Mouse (Mus musculus): Measurements from ENCODE around the gene Smco3.
"Not testable (repeated sequence)": the region's sequence is repeated elsewhere in the genome, so short reads cannot be mapped to it uniquely, and the experiment has no call there.

Gene Smco3

DNA sequence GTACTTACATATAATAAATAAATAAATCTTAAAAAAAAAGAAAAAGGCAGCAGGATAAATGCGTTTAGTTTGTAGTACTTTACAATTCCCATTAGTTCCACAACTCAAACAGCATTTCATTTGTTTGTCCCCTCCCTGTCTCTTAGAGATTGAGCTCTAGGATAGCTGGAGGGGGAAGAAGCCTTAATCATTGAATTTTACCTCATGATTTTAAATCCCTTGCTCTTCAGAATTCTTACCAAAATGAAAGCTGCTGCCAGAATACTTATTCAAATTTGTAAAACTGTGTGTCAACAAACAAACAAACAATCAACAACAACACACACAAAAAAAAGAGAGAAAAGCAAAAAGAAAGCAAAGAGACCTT lies 29.9 kb downstream of the Smco3 start:
- DNase-seq (ENCODE audit: low spot score in 2 of 2) = no peak

DNA sequence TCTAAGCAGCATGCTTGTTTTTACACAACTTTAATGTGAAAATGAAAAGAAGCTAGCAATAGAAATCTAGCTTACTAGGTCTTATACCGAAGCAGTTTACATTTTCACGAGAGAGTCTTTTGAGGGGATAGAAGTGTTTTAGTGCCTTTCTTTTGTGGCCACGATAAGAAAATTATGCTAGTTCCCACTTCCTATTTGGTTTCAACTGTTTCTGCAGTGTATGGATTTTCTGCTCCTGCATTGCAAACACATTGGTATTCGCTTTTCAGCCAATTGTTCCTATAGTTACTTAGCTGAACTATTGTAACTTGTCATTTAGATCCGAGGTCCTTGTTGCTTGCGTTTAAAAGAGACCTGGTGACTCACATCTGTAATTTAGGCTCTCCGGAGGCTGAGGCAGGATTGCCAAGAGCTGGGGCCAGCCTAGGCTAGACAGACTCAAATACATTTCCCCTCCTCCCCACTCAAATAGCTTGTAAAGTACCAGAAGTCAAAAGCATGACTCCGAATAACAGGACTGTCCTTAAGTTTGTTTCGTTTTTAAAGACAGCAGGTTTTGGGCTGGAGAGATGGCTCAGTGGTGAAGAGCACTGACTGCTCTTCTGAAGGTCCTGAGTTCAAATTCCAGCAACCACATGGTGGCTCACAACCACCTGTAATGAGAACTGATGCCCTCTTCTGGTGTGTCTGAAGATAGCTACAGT lies 30.4 kb downstream of the Smco3 start:
- DNase-seq (ENCODE audit: low spot score in 2 of 2) = no peak

DNA sequence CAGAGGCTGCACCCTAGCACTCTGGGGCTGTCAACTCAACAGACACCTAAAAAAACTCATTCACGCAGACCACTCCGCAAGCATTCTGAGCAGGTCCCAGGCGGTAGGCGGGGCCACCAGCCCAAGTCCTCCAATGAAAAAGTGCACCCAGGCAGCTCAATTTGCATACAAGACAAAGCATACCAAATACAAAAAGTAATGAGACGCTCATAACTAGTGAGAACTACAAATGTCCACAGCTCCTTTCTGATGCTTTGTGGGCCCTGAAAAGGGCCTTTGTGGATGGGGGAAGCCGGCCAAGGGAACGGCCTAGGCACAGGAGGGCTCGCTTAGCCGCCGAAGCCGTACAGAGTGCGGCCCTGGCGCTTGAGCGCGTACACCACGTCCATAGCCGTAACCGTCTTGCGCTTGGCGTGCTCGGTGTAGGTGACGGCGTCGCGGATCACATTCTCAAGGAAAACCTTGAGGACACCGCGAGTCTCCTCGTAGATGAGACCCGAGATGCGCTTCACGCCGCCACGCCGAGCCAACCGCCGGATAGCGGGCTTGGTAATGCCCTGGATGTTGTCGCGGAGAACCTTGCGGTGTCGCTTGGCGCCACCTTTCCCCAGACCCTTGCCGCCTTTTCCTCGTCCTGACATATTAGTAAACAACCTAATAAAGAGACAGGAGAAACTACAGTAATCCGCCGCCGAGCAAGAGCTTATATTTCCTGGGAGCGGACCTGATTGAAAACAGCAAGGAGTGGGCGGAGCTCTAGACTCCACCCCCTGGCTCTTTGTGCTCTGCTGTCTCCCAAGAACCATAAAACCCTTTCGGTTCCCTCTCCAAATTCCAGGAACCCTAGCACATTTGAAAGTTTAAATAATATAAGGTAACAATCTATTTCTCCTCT lies 31.3 kb downstream of the Smco3 start, which contains the start of gene Hist4h4:
Gene Hist4h4, minus strand, starts transcription at position 677 of the 895 bp plus-strand sequence.
- DNase-seq (ENCODE audit: low spot score in 2 of 2) = peak; percentile 97 to 99

DNA sequence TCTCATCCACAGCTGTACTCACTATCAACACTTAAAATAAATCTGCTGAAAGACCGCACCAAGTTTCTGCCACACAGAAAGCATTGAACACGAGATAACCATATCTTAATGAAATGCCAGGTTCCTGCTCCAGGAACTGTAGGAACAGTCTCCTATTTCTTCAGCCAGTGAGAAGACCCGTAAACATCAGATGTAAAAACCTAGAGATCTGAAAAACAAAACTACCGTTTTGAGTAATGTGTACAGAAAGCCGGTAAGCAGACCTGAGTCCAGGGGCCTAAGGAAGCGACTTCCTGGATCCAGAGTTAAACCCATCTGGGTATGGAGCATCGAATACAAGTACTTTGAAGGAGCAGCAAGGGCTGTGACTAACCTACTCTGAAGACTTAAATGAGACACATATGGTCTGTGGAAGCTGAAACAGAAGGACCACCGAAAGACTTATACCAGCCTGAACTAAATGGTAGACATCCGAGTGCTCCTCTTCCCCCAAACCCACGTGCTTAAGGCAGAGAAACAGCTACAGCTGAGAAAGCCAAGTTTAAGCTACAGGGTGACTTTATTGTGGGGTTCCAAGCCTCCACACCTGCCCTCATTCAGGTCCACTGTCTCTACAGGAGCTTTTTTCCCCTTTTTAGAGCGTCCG lies 32.0 kb downstream of the Smco3 start:
- no peak for DNase-seq (ENCODE audit: low spot score in 2 of 2)

DNA sequence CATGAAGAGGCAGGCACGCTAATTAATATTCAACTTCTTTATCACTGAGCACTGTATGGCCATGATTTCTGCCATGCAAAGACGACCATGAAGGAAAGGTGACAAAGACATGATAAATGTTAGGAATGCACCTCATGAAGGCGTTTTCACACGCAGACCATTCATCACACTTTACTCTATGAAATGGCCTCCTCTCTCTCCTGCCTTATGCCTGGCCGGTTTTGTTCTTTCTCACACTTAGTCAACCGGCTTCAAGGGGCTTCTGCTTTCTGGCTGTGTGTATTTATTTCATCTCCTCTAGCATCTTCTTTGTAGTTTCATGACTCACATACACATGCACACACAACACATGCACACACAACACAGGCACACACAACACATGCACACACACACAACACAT lies 34.0 kb downstream of the Smco3 start:
- no peak for DNase-seq (ENCODE audit: low spot score in 2 of 2)

DNA sequence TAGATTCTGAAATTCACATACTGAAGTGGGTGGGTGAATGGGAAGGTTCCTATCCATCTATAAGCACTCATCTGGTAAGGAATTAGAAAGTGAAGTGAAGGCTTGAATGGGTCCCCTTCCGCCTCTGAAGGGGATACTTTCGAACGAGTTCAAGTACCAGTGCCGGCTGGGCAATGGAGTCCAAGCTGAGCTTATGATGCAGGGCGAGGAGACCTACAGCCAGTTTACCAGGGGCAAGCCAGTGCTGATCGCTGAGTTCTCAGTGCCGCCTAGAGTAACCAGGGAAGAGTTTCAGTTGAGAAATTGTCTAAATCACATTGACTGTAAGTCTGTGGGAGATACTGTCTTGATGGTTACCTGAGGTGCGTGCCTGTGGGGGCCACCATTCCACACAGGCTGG lies 34.5 kb downstream of the Smco3 start:
- DNase-seq (ENCODE audit: low spot score in 2 of 2) = no peak

DNA sequence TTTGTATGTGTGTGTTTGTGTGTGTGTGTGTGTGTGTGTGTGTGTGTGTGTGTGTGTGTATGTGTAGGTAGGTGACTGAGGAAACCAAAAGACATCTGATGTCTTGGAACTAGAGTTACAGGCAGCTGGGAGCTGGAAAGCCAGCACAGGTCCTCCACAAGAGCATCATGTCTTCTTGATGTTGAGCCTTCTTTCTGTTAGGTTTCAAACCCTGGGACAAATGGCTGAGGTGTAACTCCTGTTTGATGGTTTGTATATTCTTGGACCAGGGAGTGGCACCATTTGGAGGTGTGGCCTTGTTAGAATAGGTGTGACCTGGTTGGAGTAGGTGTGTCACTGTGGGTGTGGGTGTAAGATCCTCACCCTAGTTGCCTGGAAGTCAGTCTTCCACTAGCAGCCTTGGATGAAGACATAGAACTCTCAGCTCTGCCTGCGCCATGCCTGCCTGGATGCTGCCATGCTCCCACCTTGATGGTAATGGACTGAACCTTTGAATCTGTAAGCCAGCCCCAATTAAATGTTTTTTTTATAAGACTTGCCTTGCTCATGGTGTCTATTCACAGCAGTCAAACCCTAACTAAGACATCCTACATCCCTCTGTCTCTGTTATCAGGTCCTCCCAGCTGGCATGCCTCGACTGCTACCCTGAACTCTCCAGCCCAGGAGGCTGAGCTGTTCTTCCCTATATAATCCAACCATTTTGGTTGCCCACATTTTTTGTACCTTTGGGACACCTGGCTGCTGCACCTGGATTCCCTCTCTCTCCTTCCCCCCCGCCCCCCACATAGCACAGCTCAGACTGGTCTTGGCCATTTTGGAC lies 37.2 kb downstream of the Smco3 start:
- not testable (repeated sequence) for DNase-seq (ENCODE audit: low spot score in 2 of 2)

DNA sequence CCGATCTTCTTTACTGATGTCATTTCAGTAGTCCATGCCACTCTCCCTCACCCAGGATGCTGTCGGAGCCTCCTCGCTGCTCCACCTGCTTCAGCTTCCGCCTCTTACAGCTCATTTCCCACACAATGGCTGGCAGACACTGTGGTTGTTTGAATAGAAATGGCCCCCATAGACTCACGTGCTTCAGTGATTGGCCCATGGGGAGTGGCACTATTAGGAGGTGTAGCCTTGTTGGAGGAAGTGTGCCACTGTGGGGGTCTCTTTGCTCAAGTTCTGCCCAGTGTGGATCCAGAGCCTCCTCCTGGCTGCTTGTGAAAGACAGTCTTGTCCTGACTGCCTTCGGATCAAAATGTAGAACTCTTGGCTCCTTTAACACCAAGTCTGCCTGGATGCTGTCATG lies 39.4 kb downstream of the Smco3 start:
- DNase-seq (ENCODE audit: low spot score in 2 of 2) = no peak

DNA sequence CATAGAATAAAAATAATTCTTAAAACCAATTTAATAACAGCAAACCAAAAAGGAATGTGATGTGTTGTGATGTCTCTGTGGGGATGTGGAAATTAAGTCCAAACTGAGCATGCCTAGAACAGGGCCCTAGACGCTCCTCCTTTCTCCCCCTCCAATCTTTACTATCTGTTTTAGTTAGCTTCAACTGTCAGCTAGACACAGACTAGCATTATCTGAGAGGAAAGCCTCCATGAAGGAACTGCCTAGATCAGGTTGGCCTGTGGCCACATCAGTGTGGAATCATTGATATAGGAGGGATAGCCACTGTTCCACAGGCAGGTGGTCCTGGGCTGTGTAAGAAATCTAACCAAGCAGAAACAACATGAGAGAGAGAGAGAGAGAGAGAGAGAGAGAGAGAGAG lies 40.1 kb downstream of the Smco3 start:
- DNase-seq (ENCODE audit: low spot score in 2 of 2) = no peak

DNA sequence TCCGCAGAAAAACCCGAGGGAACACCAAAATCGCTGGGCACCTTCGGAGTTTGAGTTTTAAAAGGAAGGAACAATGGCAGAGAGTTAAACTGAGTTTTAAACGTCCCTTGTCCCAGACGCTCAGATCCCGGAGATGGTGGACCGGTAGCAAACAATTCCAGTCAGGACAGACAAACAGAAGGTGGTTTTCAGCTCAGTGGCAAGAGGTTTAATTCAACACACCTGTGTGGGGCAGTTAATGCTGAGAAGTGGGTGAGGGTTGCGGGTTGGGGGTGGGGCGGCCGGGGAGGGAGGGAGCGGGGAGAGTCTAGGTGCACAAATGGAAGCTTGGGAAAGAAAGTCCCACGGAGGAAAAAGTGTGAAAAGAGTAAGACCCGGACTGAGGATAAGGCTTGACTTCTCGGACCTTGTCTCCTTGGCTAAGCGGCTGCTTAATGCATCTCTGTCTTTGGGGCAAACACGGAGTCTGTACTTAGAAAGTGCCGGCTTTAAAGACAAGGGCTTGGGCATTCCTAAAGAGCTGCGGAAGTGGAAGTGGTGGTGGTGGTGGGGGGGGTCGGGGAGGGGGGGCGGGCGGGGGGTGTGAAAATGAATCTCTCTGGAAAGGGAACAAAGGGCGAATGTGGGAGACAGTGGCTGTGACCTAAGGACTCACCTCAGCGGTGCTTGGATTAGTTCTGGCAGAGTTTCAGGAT lies 41.3 kb downstream of the Smco3 start:
- DNase-seq (ENCODE audit: low spot score in 2 of 2) = no peak

DNA sequence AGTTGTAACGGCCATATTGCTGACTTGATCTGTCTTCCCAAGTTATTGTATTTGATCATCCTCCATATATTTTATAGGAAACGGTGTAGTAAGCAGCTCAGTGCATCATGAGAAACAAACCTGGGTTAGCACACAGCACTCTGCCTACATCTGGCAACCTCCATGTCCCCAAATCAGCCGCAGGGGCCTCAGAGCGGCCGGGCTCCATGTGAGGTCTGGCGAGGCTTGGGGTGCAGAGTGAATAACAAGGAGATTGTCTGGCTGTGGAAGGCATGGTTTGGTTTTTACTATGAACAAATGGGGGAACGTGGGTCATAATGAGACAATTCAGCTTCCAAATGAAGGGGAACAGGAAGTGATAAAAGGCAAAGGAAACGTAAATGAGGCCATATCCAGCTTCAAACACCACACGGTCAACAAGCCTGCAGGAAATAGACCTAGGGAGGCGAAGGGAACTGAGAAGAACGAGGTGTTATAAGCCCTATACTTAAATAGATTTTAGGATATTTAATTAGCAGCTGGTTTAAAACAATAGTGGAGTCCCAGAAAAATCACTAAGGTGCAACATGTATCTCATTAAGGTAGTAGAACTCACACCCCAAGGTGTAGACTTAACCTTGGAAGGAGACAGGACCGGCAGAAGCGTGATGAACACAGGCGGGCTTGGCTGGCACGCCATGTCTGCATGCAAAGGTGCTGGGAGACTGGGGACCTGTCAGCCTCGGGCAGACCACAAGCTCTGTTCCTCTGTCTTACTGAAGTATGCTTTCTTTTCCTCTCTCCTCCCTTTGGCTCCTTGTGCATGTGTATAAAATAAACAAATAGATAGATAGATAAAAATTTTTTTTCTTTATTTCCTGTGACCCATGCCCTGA lies 42.1 kb downstream of the Smco3 start:
- no peak for DNase-seq (ENCODE audit: low spot score in 2 of 2)

DNA sequence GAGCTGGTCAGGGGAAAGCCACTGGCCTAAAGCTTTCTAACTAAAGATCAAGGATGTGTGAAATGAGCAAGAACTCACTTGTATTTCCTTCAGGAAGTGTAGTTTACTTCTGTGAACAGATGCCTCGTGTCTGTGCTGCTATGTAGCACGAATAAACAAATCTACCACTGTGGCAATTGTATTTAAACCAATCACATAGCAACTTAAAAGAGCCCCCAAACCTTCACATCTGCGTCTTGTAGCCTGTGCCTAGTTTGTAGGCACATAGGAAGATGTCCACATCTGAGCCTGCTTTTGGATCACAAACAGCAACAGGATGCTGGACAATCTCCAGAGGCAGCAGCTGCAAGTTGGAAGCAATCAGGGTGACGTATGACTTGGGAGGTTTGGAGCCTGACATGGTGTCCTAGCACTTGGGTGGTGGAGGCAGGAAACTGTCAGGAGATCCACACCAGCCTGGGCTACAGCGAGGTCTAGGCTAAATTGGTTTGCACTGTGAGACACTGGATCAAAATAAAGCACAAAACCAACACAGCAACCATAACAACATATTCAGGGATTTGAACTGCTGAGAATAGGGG lies 45.8 kb downstream of the Smco3 start:
- no peak for DNase-seq (ENCODE audit: low spot score in 2 of 2)

DNA sequence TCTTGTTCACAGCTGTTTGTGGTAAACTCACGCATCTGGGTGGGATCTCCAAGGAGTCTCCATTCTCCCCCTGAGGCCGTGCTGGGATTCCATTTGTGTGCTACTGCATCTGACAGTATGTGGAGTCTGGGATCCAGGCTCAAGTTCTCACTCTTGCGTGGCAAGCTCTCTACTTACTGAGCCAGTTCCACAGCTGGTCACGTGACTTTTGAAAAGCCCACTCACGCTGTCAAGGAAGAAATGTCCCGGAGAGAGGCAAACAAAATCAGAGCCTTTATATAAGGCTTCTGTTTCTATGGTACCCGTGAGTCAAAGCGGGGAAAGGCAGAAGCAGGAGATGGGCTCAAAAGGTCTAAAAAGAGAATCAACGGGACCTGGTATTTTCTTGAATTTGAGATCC lies 52.5 kb downstream of the Smco3 start:
- DNase-seq (ENCODE audit: low spot score in 2 of 2) = no peak

DNA sequence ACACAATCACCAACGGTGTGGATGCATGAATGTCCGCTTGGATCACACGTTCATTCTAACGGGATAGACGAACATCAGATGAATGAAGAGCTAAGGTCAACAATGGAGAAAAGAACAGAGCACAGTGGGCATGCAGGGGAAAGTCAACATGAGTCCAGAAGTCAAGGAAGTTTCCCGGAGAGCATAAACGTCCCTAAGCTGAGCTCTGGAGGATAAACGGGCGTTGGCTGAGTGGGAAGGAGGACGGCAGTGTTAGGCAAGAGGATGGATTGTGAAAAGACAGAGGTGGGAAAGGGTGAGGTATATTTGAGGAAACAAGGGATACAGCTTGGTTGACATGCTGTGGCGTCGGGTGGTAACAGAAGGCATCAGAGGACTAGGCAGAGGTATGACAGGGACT lies 53.1 kb downstream of the Smco3 start:
- no peak for DNase-seq (ENCODE audit: low spot score in 2 of 2)

DNA sequence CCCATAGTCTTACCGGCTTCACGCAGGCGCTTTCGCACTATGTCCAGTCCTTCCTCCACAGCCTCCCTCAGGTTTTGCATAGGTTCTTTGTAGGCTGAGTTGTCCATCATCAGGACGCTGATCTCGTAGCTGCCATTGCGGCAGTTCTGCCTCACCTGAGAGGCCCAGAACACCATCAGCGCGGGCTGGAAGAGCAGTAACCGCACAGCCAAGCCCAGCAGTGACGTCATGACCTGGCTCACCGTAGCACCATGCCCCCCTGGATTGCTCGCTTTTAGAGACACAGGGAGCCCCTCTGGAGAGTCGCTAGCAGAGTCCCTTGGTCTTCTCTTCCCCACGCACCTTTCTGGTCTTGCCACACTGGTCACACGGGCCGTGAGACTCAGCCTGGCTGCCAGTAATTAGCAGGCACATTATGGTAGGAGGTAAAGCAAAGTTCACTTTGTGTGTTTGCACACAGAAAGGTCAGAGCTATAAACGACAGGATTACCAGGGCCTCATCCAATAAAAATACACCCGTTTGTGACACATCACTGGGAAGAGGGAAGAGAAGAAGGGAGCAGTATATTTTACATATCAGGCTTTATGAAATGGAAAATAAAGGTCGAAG lies 53.8 kb downstream of the Smco3 start, which contains the start of gene Gucy2c:
Gene Gucy2c, minus strand, starts transcription at position 389 of the 610 bp plus-strand sequence.
- no peak for DNase-seq (ENCODE audit: low spot score in 2 of 2)
